Mouse (Mus musculus): ENCODE results near the gene Srp54a.
A peak's percentile ranks its signal among the peaks of the same experiment; 100 is the strongest.
"Not testable (repeated sequence)": the region's sequence is repeated elsewhere in the genome, so short reads cannot be mapped to it uniquely, and the experiment has no call there.

Gene Srp54a

GRCm38 (mm10) chr12:55079726-55080600 lies at the start of gene Srp54a, which contains the start of gene 2700097O09Rik:
Gene Srp54a, plus strand, starts transcription at chr12:55080262.
Gene 2700097O09Rik, minus strand, starts transcription at chr12:55080110.
- peak; percentile 91 to 93 for DNase-seq (ENCODE audit: low spot score in 2 of 2)

- DNase-seq (ENCODE audit: low spot score in 2 of 2), result no peak
Measured at GRCm38 (mm10) chr12:55041011-55041410, 39.1 kb upstream of the Srp54a start.

- DNase-seq (ENCODE audit: low spot score in 2 of 2), result no peak
Measured at GRCm38 (mm10) chr12:55049731-55050353, 30.2 kb upstream of the Srp54a start.

GRCm38 (mm10) chr12:55051210-55052173 lies 28.6 kb upstream of the Srp54a start:
- DNase-seq (ENCODE audit: low spot score in 2 of 2), result no peak

DNA sequence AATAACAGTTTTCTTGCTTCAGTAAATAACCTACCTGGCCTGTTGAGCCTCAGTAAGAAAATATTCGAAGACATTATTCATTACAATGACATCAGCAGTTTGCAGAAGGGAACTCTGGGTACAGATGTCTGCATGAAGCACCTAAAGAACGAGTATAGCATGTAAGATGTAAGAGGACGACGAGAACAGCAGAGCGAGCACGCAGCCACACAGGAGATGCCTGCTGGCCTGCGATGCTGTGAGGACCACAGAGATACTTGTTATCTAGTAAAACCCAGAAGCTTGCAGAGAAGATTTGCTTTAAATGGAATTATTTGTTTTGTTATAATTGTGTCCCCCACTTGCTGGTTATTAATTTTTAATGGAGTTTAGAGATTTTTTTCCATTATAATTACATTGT lies 26.8 kb upstream of the Srp54a start:
- DNase-seq (ENCODE audit: low spot score in 2 of 2), result no peak

- no peak for DNase-seq (ENCODE audit: low spot score in 2 of 2)
Measured at GRCm38 (mm10) chr12:55054551-55055241, 25.4 kb upstream of the Srp54a start.

GRCm38 (mm10) chr12:55056703-55057102 lies 23.4 kb upstream of the Srp54a start:
- no peak for DNase-seq (ENCODE audit: low spot score in 2 of 2)

GRCm38 (mm10) chr12:55058865-55059615 lies 21.0 kb upstream of the Srp54a start:
- no peak for DNase-seq (ENCODE audit: low spot score in 2 of 2)

GRCm38 (mm10) chr12:55059812-55060211 lies 20.2 kb upstream of the Srp54a start:
- no peak for DNase-seq (ENCODE audit: low spot score in 2 of 2)

DNA sequence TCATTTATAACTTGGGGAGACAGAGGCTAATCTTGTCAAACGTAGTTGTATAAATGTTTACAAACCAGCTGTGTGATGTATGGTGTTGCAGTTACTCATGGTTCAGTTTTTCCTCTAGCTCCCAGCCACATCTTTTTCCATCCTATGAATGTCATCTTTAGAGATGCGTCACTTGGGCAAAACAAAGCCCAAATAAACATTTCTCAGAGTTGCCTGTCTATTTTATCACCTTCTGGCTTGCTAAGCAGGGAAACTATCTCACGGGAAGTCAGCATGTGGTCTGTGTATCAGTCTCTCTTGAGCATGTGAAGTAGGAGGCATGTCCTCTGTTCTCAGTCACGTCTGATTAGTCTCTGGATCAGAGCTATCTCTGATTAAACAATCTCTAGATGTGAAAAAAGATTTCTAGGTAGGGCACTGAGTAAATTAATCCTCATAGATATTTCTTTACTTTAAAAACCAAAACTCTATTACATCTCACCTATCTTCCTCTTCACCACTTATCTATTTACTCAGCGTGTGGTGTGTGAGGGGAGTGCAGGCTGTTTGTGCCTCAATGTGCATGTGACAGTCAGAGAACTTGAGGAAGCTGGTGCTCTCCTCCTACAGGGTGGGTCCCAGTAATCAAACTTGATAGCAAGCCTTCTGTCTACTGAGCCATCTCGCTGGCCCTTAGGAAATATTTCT lies 19.7 kb upstream of the Srp54a start:
- DNase-seq (ENCODE audit: low spot score in 2 of 2), result no peak

- DNase-seq (ENCODE audit: low spot score in 2 of 2), result no peak
Measured at GRCm38 (mm10) chr12:55061006-55061405, 19.1 kb upstream of the Srp54a start.

GRCm38 (mm10) chr12:55062141-55062540 lies 17.9 kb upstream of the Srp54a start:
- DNase-seq (ENCODE audit: low spot score in 2 of 2), result no peak

- DNase-seq (ENCODE audit: low spot score in 2 of 2), result no peak
Measured at GRCm38 (mm10) chr12:55072495-55072894, 7.6 kb upstream of the Srp54a start.

DNA sequence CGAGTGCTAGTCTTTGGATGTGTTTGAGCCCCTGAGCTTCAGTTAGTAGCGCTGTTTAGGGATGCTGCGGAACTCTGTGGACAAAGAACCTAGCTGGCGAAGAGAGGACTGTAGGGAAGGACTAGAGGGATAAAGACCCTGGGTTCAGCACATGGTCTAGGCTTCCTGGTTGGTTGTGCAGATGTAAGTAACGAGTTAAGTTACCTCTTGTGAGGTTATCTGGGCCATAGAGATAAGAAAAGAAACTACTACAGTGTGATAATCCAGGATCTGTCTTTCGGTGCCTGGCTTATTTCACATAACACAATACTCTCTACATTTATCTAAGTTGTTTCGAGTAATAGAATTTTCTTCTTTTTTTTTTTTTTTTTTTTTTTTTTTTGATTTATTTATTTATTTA lies 6.4 kb upstream of the Srp54a start:
- DNase-seq (ENCODE audit: low spot score in 2 of 2), result no peak

DNA sequence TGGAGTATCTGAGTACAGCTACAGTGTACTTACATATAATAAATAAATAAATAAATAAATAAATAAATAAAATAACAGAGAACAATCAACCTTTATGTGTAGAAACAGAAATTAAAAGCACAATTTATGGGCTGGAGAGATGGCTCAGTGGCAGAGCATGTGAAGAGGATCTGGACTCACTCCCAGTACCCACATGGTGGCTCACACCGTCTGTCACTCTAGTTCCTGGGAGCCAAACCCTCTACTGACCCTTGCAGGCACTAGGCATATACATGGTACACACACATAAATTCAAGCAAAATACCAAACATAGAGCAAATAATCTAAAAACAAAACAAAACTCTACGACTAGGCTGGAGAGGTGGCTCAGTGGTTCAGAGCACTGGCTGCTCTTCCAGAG lies 4.8 kb upstream of the Srp54a start:
- DNase-seq (ENCODE audit: low spot score in 2 of 2), result no peak

- not testable (repeated sequence) for DNase-seq (ENCODE audit: low spot score in 2 of 2)
Measured at GRCm38 (mm10) chr12:55078706-55079105, 1.4 kb upstream of the Srp54a start.

- not testable (repeated sequence) for DNase-seq (ENCODE audit: low spot score in 2 of 2)
Measured at GRCm38 (mm10) chr12:55080601-55080942, 510 bp downstream of the Srp54a start.

DNA sequence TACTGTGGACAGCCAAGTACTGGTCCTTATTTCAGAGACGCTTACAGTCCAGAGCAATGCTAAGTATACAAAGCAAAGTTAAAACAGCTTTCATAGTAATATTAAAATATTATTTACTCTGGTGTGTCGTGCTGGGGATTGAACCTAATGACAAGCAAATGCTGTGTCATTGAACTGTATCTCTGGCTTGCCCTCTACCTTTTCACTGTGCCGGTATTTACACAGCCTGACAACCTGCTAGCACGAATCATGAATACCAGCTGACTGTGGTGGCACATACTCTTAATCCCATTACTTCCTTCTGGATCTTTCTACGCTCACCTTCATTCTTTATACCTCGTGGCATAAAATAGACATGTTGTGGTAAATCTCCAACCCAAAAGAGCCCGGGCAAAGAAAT lies 12.1 kb downstream of the Srp54a start:
- not testable (repeated sequence) for DNase-seq (ENCODE audit: low spot score in 2 of 2)

- not testable (repeated sequence) for DNase-seq (ENCODE audit: low spot score in 2 of 2)
Measured at GRCm38 (mm10) chr12:55112616-55113015, 32.6 kb downstream of the Srp54a start.

GRCm38 (mm10) chr12:55124242-55124641 lies 44.2 kb downstream of the Srp54a start, which contains the start of gene Fam177a:
Gene Fam177a, plus strand, starts transcription at chr12:55124469.
- not testable (repeated sequence) for DNase-seq (ENCODE audit: low spot score in 2 of 2)
